Mouse (Mus musculus) midbrain, postnatal 0 days (tissue): ENCODE measurements at regions not wholly inside any gene's neighbourhood (a gene's known extent, or its start where the extent isn't known, plus 50 kb on each side); places are given as distances from the start of the nearest gene placed in this dataset.

Experiments used
- ATAC-seq: fragments of 200-750 bp; cut with Nextera tagmentation; 2 replicates; pipeline ENCODE4 v1.8.0; 2017; ENCODE audit warnings: moderate number of reproducible peaks, mild to moderate bottlenecking, moderate TSS enrichment, moderate library complexity; ENCODE audit not compliant: low FRiP score
- DNase-seq: peaks from one replicate; pipeline ENCODE4 v3.0.0-alpha.2; 2015; ENCODE audit warnings: low spot score
- H3K27ac ChIP-seq: fragments of 300-500 bp; sonication (generic); 2 replicates; pipeline ENCODE4 v1.5.1; 2014; ENCODE audit warnings: low read depth, mild to moderate bottlenecking, low read length, mixed read lengths
- H3K27me3 ChIP-seq: fragments of 300-500 bp; sonication (generic); 2 replicates; pipeline ENCODE4 v1.6.1; 2014; ENCODE audit warnings: low read length, control low read depth, mixed read lengths; ENCODE audit not compliant: insufficient read depth
- H3K36me3 ChIP-seq: fragments of 300-500 bp; sonication (generic); 2 replicates; pipeline ENCODE4 v1.6.1; 2014; ENCODE audit warnings: low read length, control low read depth, mixed read lengths; ENCODE audit not compliant: insufficient read depth
- H3K4me1 ChIP-seq: fragments of 300-500 bp; sonication (generic); 2 replicates; pipeline ENCODE4 v1.6.1; 2014; ENCODE audit warnings: mild to moderate bottlenecking, control low read depth, antibody characterized with exemption, low read length, mixed read lengths; ENCODE audit not compliant: insufficient read depth
- H3K4me2 ChIP-seq: fragments of 300-500 bp; sonication (generic); 2 replicates; pipeline ENCODE4 v1.6.1; 2014; ENCODE audit warnings: low read depth, mild to moderate bottlenecking, low read length, mixed read lengths; ENCODE audit not compliant: poor library complexity, severe bottlenecking
- H3K4me3 ChIP-seq: fragments of 300-500 bp; sonication (generic); 2 replicates; pipeline ENCODE4 v1.5.1; 2014; ENCODE audit warnings: low read depth, mild to moderate bottlenecking, low read length, moderate library complexity
- H3K9ac ChIP-seq: fragments of 300-500 bp; sonication (generic); replicated peaks from 2 replicates; pipeline ENCODE4 v1.6.1; 2014; ENCODE audit warnings: mild to moderate bottlenecking, low read length, moderate library complexity, mixed read lengths; ENCODE audit not compliant: poor library complexity, severe bottlenecking
- H3K9me3 ChIP-seq: fragments of 300-500 bp; sonication (generic); 2 replicates; pipeline ENCODE4 v1.6.1; 2016; ENCODE audit warnings: low read length, control low read depth
- CTCF ChIP-seq: IDR thresholded peaks from 2 replicates; pipeline ENCODE4 v1.5.1; 2016; ENCODE audit warnings: antibody characterized with exemption, mild to moderate bottlenecking
- WGBS: fragments of 180-500 bp; shearing (Covaris S2); extraction: QIAGEN DNeasy Blood & Tissue Kit; methylation state at CpG from one replicate; pipeline ENCODE4 v1.1.7; 2014; 5-methylcytosine and 5-hydroxymethylcytosine counted together

- WGBS, result 90% methylated on average over 4 of the region's 4 CpGs
- Histone ChIP-seq H3K36me3 (no peaks in the 10 kb centered on the region), H3K4me2 (no peak overlapping the region), H3K9ac (no peak overlapping the region), H3K4me1 (no peaks in the 10 kb centered on the region), H3K9me3 (no peaks in the 10 kb centered on the region), H3K27ac (no peak overlapping the region), H3K27me3 (no peaks in the 10 kb centered on the region), H3K4me3 (no peak overlapping the region)
- ATAC-seq (no peak), DNase-seq (no peak)
- no peak for TF ChIP-seq CTCF
Observed at GRCm38 (mm10) chr1:94208929-94209328, 156.6 kb upstream of the Pdcd1 start.

- Histone ChIP-seq H3K9me3 (no peaks in the 10 kb centered on the region), H3K4me1 (no peaks in the 10 kb centered on the region), H3K36me3 (no peaks in the 10 kb centered on the region), H3K4me3 (no peak overlapping the region), H3K4me2 (no peak overlapping the region), H3K27me3 (no peaks in the 10 kb centered on the region), H3K9ac (no peak overlapping the region), H3K27ac (no peak overlapping the region)
- 87% methylated on average over 7 of the region's 7 CpGs for WGBS
- DNase-seq (no peak), ATAC-seq (no peak)
- TF ChIP-seq CTCF, result peak; percentile 25
Observed at GRCm38 (mm10) chr1:94207859-94208258, 155.5 kb upstream of the Pdcd1 start.

DNA sequence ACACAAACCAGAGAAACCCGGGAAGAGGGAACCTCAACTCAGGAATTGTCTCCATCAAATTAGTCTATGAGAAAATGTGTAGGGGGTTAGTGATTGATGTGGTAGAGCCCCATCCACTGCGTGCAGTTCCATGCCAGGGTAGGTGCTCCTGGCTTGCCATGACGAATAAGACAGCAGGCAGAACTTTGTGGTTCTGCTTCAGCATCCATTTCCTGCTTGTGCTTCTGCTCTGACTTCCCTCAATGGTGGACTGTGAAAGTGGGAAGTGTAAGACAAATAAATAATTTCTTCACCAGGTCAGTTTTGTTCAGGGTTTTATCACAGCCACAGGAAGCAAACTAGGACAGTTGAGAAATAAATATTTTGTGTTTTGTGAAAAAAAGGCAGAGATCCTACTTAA lies 150.9 kb upstream of the Pdcd1 start:
- Histone ChIP-seq H3K4me1 (no peaks in the 10 kb centered on the region), H3K9ac (no peak overlapping the region), H3K36me3 (no peaks in the 10 kb centered on the region), H3K27me3 (no peaks in the 10 kb centered on the region), H3K4me3 (no peak overlapping the region), H3K27ac (no peak overlapping the region), H3K4me2 (no peak overlapping the region), H3K9me3 (no peaks in the 10 kb centered on the region)
- no peak for ATAC-seq
- TF ChIP-seq CTCF, result no peak
- WGBS, result 88% methylated on average over 3 of the region's 3 CpGs
- DNase-seq, result no peak

DNA sequence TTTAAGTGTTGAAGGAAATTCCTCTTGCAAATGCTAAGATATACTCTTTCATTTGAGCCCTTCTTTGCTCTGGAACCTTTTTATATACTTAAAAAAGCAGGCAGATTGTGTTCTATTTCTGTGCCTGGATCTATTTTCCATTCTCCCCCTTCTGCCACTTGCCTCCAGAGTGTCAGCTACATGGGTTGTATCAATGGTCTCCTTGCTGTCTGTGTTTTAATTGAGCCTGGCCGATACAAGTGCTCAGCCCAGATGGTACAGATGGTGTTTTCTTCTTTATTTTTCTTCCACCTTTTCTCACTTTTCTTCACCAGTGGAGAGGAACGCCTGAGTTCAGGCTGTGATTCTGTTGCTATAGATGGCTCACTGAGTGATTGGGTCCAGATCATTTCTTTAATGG lies 131.5 kb upstream of the Pdcd1 start:
- no peak for TF ChIP-seq CTCF
- DNase-seq, result no peak
- H3K4me3 ChIP-seq, result no peak overlapping the region
- WGBS, result 87% methylated on average over 2 of the region's 2 CpGs
- no peaks in the 10 kb centered on the region for H3K36me3 ChIP-seq
- H3K9me3 ChIP-seq, result no peaks in the 10 kb centered on the region
- H3K27me3 ChIP-seq, result no peaks in the 10 kb centered on the region
- ATAC-seq, result no peak
- H3K4me2 ChIP-seq, result no peak overlapping the region
- no peaks in the 10 kb centered on the region for H3K4me1 ChIP-seq
- H3K27ac ChIP-seq, result no peak overlapping the region
- H3K9ac ChIP-seq, result no peak overlapping the region

- H3K9me3 ChIP-seq, result no peaks in the 10 kb centered on the region
- no peak overlapping the region for H3K4me2 ChIP-seq
- H3K9ac ChIP-seq, result no peak overlapping the region
- no peaks in the 10 kb centered on the region for H3K27me3 ChIP-seq
- no peak for TF ChIP-seq CTCF
- DNase-seq (no peak), ATAC-seq (no peak)
- WGBS, result 88% methylated on average over 4 of the region's 4 CpGs
- H3K4me3 ChIP-seq, result no peak overlapping the region
- H3K4me1 ChIP-seq, result no peaks in the 10 kb centered on the region
- H3K27ac ChIP-seq, result no peak overlapping the region
- no peaks in the 10 kb centered on the region for H3K36me3 ChIP-seq
Observed at GRCm38 (mm10) chr1:94149958-94150357, 97.6 kb upstream of the Pdcd1 start.

- H3K9me3 ChIP-seq, result no peaks in the 10 kb centered on the region
- H3K9ac ChIP-seq, result no peak overlapping the region
- no peaks in the 10 kb centered on the region for H3K27me3 ChIP-seq
- H3K4me2 ChIP-seq, result no peak overlapping the region
- H3K27ac ChIP-seq, result no peak overlapping the region
- WGBS, result 73% methylated on average over 4 of the region's 4 CpGs
- H3K36me3 ChIP-seq, result no peaks in the 10 kb centered on the region
- no peak for ATAC-seq
- no peaks in the 10 kb centered on the region for H3K4me1 ChIP-seq
- no peak for TF ChIP-seq CTCF
- DNase-seq, result no peak
- no peak overlapping the region for H3K4me3 ChIP-seq
Observed at GRCm38 (mm10) chr1:94147015-94147414, 94.7 kb upstream of the Pdcd1 start.

DNA sequence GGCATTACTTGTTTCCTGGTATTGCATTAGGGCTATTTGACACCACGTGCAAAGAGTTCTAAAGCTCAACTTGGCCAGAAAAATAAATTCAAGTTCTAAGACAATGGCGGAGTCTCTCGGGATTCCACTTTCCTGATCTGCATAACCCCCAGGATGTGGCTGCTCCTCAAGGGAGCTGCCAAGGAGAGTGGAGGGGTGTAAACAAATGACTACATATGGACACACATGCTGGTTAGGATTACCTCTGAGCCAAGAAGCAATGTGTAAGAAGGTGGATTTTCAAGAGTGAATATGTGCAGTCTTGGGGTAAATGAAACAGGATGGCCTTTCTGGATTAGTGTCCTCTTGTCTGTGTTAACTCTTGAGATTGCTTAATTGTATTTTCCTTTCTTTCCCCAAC lies 88.2 kb upstream of the Pdcd1 start:
- no peaks in the 10 kb centered on the region for H3K36me3 ChIP-seq
- DNase-seq, result no peak
- WGBS, result 72% methylated on average over 3 of the region's 3 CpGs
- no peaks in the 10 kb centered on the region for H3K27me3 ChIP-seq
- no peak overlapping the region for H3K4me3 ChIP-seq
- no peak overlapping the region for H3K9ac ChIP-seq
- H3K27ac ChIP-seq, result no peak overlapping the region
- no peaks in the 10 kb centered on the region for H3K9me3 ChIP-seq
- H3K4me1 ChIP-seq, result no peaks in the 10 kb centered on the region
- H3K4me2 ChIP-seq, result no peak overlapping the region
- no peak for TF ChIP-seq CTCF
- ATAC-seq, result no peak
